Mouse (Mus musculus) megakaryocyte-erythroid progenitor cell, adult 5-6 weeks (primary cell): Measurements from ENCODE around the gene Atp6v1g1. TPM values are rescaled to one million over a fixed set of nuclear protein-coding genes. Genes with fewer than 3 reads are reported as not detected.

Experiments
- ATAC-seq: replicated peaks from 2 replicates; pipeline ENCODE4 v1.8.0; 2016; ENCODE audit warnings: mild to moderate bottlenecking, inconsistent platforms; ENCODE audit not compliant: severe bottlenecking, poor library complexity, low FRiP score, low TSS enrichment
- total RNA-seq, 2 experiments: library from RNA; stranded (forward) in 1 of 2; stranded (reverse) in 1 of 2; fragments of 200-1000, 215-1000 nt in 1 of 2; fragments of >200 nt in 1 of 2; fragmentation: Nextera tagmentation in 1 of 2; gene quantifications; 2 replicates each; pipeline ENCODE4 v1.2.3; 2014 to 2017

Atp6v1g1 gene
- total RNA-seq, 2 experiments from 2014 or later: 57.0 to 92.6 TPM

DNA sequence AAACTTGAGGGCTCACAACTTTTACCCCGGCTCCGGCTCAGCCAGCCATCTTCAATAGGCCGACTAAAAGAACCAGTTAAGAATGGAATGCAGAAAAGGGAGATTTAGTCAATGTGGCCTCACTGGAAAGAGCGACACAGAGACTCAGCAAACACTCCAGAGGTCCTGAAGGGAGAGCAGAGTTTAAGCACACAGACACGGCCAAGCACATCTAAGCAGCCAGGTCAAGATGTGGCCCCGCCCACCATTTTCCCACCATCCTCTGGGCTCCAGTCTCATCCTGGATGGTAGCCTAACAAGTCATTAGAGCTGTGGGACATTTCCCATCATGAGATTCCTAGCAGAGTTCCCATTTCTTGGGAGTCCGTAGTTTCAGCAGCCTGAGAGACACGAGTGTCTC lies 24.8 kb downstream of the Atp6v1g1 start:
- no peak for ATAC-seq

DNA sequence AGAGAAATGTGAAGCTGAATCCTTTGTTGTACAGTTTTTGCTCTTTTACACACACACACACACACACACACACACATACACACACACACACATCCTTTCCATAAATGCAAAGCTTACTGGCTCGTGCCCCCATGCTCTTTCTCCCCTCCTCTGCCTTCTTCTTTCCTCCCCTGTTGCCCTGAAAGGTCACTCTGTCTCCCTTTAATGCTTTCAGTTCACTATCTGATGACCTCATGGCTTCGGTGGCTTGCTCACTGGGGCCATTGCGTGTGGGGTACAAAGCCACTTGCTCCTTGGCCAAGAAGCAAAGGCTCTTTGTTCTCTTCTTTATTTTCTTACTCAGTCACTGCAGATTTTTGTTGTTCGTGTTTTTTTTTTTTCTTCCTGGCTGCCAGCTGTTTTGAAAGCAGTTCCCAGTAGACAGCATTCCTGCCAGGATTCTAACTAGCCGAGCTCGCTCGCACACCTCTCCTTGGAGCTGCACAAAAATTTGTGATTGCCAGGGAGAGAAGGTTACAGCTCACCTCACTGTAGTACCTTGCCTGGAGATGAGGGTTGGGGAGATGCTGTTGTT lies 25.7 kb downstream of the Atp6v1g1 start:
- no peak for ATAC-seq

DNA sequence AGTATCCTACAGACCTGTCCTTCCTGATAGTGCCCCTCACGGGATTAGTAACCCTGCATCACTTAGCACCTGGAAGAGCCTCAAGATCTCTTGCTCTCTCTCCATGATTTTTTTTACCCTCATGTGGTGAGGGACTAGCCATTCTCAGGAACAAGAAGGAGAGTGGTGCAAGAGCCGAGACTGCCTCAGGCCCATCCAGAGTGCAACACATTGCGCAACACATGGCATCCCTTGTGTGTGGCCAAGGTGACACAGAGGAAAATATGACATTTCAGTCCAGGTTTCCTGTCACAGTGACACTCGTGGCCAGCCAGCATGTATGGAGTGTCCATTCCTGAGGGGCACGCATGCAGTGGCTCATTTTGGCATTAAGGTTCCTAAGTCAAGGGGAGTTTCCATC lies 28.0 kb downstream of the Atp6v1g1 start:
- no peak for ATAC-seq

DNA sequence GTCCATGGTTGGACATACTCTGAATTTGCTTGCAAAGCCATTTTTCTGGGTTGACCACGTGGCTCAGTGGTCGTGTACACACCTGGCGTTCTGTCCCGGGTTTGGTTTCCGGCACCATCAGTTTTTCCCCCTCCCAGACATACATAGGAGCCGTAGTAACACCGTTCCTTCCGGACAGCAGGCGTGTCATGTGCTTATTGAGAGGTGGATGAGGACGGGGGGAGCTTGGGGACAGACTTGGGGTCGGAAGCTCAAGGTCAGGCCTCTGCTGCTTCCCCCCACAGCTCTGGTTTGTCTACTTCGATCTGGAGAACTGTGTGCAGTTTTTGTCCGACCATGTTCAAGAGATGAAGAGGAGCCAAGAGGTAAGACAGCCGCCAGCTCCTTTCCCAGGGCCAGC lies 35.1 kb downstream of the Atp6v1g1 start:
- no peak for ATAC-seq

DNA sequence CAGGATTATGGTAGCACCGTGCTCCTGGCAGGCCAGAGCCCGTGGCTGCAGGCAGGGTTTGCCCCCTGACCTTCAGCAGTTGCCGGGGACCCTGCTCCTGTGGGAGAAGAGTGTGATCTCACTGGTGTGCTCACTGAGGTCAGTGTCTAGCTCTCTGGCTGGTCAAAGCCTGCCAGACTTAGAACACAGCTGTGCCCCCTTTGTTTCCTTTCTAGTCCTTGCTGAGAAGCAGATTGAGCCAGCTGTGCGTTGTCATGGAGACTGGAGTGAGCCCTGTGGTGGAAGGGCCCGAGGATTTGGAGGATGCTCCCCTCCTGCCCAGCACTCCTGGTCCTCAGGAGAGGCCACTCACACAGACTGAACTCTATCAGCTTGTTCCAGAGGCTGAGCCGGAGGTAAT lies 35.5 kb downstream of the Atp6v1g1 start:
- no peak for ATAC-seq

DNA sequence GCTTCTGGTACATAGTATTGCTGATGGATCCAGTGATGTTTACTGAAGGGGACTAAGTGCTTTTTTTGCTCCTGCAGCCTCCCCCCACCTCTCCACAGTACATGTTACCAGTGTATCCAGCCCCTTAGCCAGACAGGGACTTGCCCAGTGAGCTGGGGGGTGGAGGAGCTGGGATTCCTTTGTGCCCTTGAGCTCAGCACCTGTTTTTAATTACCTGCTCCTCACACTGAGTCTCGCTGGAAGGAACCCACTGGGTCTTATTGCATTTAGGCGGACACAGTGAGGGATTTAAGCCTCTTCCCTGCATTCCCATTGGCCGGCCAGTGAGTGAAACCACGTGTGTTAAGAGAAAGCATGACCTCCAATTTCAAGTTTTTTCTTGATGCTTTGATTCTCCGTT lies 38.0 kb downstream of the Atp6v1g1 start:
- no peak for ATAC-seq

DNA sequence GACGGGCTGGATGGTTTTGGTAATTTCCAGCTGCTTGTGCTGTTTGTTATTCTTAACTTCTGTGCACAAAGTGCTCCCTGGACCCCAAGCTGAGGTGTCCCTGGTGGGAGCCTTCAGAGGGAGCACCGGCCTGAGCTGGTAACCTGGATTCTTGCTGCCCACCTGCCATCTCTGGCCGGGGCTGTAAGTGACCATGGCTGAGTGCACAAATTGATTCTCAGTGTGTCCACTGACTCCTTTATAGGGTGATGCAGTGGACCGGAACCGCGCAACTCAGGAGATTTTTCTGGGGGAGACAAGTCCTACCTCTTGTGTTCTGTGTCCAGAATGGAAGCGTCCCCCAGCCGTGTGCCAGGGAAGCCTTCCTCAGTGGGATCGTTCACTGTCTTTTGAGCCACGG lies 40.6 kb downstream of the Atp6v1g1 start:
- ATAC-seq: no peak

DNA sequence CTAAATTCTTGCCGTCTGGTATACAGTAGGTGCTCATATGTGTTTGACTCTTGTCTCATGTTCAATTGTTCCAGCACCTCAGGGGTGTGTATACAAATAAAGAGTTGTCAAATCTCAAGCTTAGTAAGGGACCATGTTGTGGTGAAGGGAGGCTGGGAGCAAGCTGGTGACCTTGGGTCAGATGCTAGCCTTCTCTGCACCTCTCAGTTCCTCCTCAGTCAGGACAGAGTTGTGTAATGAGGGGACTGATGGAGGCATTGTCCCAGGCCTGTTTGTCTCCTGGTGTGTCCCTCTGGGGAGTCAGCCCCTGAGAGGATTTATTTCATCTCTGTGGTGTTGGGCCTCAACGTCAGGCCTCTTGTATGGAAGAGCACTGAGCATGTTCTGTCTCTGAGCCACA lies 41.7 kb downstream of the Atp6v1g1 start:
- ATAC-seq: no peak

DNA sequence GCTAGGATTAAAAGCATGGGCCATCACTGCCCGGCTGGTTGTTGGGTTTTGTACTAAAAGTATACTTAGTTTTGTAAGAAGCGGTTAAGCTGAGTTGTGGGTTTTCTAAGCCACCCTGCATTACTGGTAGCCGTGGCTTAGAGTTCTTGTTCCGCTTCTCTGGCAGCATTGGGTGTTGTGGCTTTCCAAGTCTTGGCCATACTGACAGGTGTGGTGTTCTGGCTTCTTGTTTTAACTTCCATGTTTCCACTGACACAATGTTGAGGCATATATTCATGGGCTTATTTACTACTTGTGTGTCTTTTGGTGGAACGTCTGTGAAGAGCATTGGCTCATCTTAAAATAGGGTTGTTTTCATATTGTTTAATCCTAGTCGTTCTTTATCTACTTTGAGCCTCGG lies 45.4 kb downstream of the Atp6v1g1 start:
- no peak for ATAC-seq

DNA sequence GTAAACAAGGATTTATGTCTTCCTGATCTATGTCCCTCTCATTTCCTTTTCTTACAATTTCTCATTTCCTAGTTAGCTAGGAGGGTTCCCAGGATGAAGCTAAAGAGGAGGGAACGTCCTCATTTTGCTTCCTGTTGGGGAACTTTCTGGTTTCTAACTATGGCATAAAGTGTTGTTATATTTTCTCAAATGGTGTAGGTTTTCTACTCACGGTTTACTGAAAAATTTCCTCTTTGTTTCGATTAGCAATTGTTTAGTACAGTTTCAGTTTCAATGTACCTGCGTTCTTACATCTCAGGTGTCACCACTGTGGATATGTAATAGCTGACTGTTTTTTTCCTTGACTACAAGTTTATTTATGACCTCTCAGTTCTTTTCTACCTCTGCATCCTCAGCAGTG lies 46.0 kb downstream of the Atp6v1g1 start:
- ATAC-seq: no peak

DNA sequence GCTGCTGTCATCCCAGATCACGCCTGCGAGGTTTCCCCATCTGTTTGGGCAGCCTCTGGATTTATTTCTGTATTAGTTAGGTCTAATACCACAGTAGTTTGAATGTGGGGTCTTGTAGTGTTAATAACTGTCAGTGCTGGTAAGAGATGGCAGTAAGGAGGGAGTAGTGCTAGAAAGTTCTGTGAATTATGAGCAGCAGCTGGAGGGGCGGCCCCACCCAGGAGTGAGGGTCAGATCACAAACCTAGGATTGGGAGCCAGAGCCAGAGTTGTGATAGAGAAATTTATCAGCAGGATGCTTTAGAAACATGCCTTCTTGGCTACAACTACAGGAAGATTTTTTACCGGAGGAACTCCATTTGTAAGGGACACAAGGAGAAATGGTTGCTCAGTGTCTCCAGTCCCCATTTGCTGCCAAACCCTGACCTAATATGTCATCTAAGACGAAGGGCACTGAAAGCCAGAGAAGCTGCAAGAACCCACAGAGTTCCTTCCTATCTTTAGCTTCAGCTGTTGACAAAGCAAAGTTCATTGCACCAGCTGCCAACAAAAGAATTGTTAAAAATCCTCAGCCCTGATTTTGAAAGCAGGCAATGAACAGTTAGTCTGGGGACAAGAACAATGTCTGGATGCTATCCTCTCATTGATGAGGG lies 50.0 kb downstream of the Atp6v1g1 start:
- no peak for ATAC-seq

DNA sequence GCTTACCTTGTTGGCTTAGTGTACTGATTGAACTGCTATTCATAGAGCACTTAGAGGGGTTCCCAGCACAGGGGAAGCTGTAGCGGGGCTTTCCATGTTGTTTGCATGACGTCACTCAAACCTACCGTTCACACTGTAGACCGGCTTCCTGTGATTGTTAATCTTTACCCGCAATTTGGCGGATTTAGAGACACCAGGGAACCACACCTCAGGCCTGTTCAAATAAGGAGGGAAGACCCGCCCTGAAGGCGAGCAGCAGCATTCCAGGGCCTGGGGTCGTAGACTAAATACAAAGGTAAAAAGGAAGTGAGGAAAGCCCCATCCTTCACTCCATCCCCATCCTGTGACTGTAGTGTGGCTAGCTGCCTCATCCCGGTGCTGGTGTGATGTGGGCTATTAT lies 50.7 kb downstream of the Atp6v1g1 start:
- no peak for ATAC-seq

DNA sequence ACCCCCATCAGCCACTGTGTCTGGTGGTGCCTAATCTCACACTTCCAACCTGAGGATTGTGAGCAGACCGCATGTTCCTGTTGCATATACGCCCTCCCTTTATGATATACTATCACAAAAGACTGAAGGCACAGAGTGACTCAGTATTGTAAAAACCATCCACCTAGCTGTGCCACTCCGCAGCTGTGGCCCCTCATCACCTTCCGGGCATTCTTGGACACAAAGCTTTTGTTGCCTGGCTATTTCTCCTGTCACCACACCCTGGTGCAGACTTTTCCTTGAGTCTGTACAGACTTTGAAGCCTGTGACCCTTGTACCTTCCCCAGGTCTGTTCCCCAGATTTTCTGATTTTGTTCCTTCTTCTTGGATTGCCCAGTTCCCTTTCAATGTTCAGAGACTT lies 51.4 kb downstream of the Atp6v1g1 start:
- ATAC-seq: no peak

Other genes starting within 250 kb of the Atp6v1g1 start
- gene Orm1, start 200.2 kb upstream of the Atp6v1g1 start, total RNA-seq (2014; fragmentation: Nextera tagmentation): not detected in 2 replicates
- 5.1 TPM in 1 of 2 replicates, not detected in the other for gene Orm1, start 200.2 kb upstream of the Atp6v1g1 start, total RNA-seq (2017)
- gene Orm3, start 188.6 kb upstream of the Atp6v1g1 start, total RNA-seq (2014; fragmentation: Nextera tagmentation): not detected in 2 replicates
- gene Orm3, start 188.6 kb upstream of the Atp6v1g1 start, total RNA-seq (2017): not detected in 2 replicates
- gene Orm2, start 182.3 kb upstream of the Atp6v1g1 start, total RNA-seq (2014; fragmentation: Nextera tagmentation): not detected in 2 replicates
- not detected in 2 replicates for gene Orm2, start 182.3 kb upstream of the Atp6v1g1 start, total RNA-seq (2017)
- 29.6 and 30.1 TPM in 2 replicates for gene Akna, start 141.4 kb upstream of the Atp6v1g1 start, total RNA-seq (2014; fragmentation: Nextera tagmentation)
- 3.0 and 5.7 TPM in 2 replicates for gene Akna, start 141.4 kb upstream of the Atp6v1g1 start, total RNA-seq (2017)
- gene Whrn, start 48.8 kb upstream of the Atp6v1g1 start, total RNA-seq (2014; fragmentation: Nextera tagmentation): 0.15 and 0.82 TPM in 2 replicates
- not detected in 2 replicates for gene Whrn, start 48.8 kb upstream of the Atp6v1g1 start, total RNA-seq (2017)
- gene Tmem268, start 14.0 kb downstream of the Atp6v1g1 start, total RNA-seq (2014; fragmentation: Nextera tagmentation): 9.5 and 14.3 TPM in 2 replicates
- 5.3 and 27.9 TPM in 2 replicates for gene Tmem268, start 14.0 kb downstream of the Atp6v1g1 start, total RNA-seq (2017)
- gene Gm11213, start 60.5 kb downstream of the Atp6v1g1 start, total RNA-seq (2014; fragmentation: Nextera tagmentation): not detected in 2 replicates
- not detected in 2 replicates for gene Gm11213, start 60.5 kb downstream of the Atp6v1g1 start, total RNA-seq (2017)
- not detected in 2 replicates for gene Tex48, start 77.7 kb downstream of the Atp6v1g1 start, total RNA-seq (2014; fragmentation: Nextera tagmentation)
- gene Tex48, start 77.7 kb downstream of the Atp6v1g1 start, total RNA-seq (2017): not detected in 2 replicates
- gene Gm11214, start 118.6 kb downstream of the Atp6v1g1 start, total RNA-seq (2014; fragmentation: Nextera tagmentation): not detected in 2 replicates
- gene Gm11214, start 118.6 kb downstream of the Atp6v1g1 start, total RNA-seq (2017): not detected in 2 replicates
- not detected in 2 replicates for gene Tnfsf15, start 200.3 kb downstream of the Atp6v1g1 start, total RNA-seq (2014; fragmentation: Nextera tagmentation)
- not detected in 2 replicates for gene Tnfsf15, start 200.3 kb downstream of the Atp6v1g1 start, total RNA-seq (2017)